Mouse (Mus musculus) liver, embryonic 14.5 days (tissue): ENCODE results near the gene Vmn2r92. TPM values are rescaled to one million over a fixed set of nuclear protein-coding genes. Genes with fewer than 3 reads are reported as not detected.

Experiments used
- ATAC-seq: fragments of 200-750 bp; cut with Nextera tagmentation; 2 replicates; pipeline ENCODE4 v1.8.0; 2017; ENCODE audit warnings: moderate number of reproducible peaks, mild to moderate bottlenecking, moderate library complexity; ENCODE audit not compliant: insufficient read depth
- DNase-seq, 3 experiments: peaks; one replicate each; pipeline ENCODE4 v3.0.0-alpha.2; 2012 to 2013; ENCODE audit warnings: low read depth in 3 of 3, low spot score in 3 of 3
- H3K27ac ChIP-seq: fragments of 300-500 bp; sonication (generic); 2 replicates; pipeline ENCODE4 v1.5.1; 2014; ENCODE audit warnings: moderate library complexity, mild to moderate bottlenecking, control low read depth, inconsistent platforms
- H3K27me3 ChIP-seq: fragments of 300-500 bp; sonication (generic); 2 replicates; pipeline ENCODE4 v1.6.1; 2014; ENCODE audit warnings: mild to moderate bottlenecking, low read length, moderate library complexity; ENCODE audit not compliant: control insufficient read depth, insufficient read depth
- H3K36me3 ChIP-seq: fragments of 300-500 bp; sonication (generic); replicated peaks from 2 replicates; pipeline ENCODE4 v1.6.1; 2014; ENCODE audit warnings: low read depth; ENCODE audit not compliant: control insufficient read depth, insufficient read depth
- H3K4me1 ChIP-seq, 2 experiments: fragments of 200-500 bp in 1 of 2; fragments of 300-500 bp in 1 of 2; sonication (generic) in 1 of 2; replicated peaks; 2 replicates each; pipeline ENCODE4 v1.6.1; 2012 to 2014; ENCODE audit warnings: antibody characterized with exemption in 1 of 2, inconsistent platforms in 1 of 2, low read length in 1 of 2; ENCODE audit not compliant: control insufficient read depth in 2 of 2, insufficient read depth in 2 of 2
- H3K4me2 ChIP-seq: fragments of 300-500 bp; sonication (generic); 2 replicates; pipeline ENCODE4 v1.6.1; 2014; ENCODE audit warnings: low read depth, mild to moderate bottlenecking, control low read depth, moderate library complexity
- H3K4me3 ChIP-seq, 2 experiments: fragments of 200-500 bp in 1 of 2; fragments of 300-500 bp in 1 of 2; sonication (generic) in 1 of 2; 2 replicates each; pipeline ENCODE4 v1.5.1; 2012 to 2014; ENCODE audit warnings: low read depth in 2 of 2, low read length in 2 of 2, mild to moderate bottlenecking in 2 of 2, control low read depth in 1 of 2, inconsistent platforms in 1 of 2, moderate library complexity in 1 of 2; ENCODE audit not compliant: insufficient read depth in 1 of 2
- H3K9ac ChIP-seq: fragments of 300-500 bp; sonication (generic); replicated peaks from 2 replicates; pipeline ENCODE4 v1.6.1; 2014; ENCODE audit warnings: mild to moderate bottlenecking, control low read depth, moderate library complexity
- H3K9me3 ChIP-seq: fragments of 300-500 bp; sonication (generic); 2 replicates; pipeline ENCODE4 v1.6.1; 2016; ENCODE audit warnings: low read length, mixed read lengths; ENCODE audit not compliant: control insufficient read depth
- CTCF ChIP-seq: IDR thresholded peaks from 2 replicates; pipeline ENCODE4 v1.5.1; 2016; ENCODE audit warnings: antibody characterized with exemption, low read depth, control low read depth
- EP300 ChIP-seq: IDR thresholded peaks from 2 replicates; pipeline ENCODE4 v1.6.1; 2016; ENCODE audit warnings: antibody characterized with exemption, low read depth
- WGBS: fragments of 180-500 bp; shearing (Covaris S2); extraction: QIAGEN DNeasy Blood & Tissue Kit; methylation state at CpG from one replicate; pipeline ENCODE4 v1.1.7; 2014; ENCODE audit not compliant: insufficient replicate concordance; 5-methylcytosine and 5-hydroxymethylcytosine counted together
- polyA plus RNA-seq, 2 experiments: library from polyadenylated mRNA; depleted of rRNA in 1 of 2; stranded (reverse) in 1 of 2; unstranded in 1 of 2; fragments of >200 nt; fragmentation: Nextera tagmentation in 1 of 2; extraction: Ambion mirVana in 1 of 2; gene quantifications; 2 replicates each; pipeline versions ENCODE4 v1.2.1 to v1.2.3; 2012 to 2014

Vmn2r92 gene
- polyA plus RNA-seq, 2 experiments, result not detected

DNA sequence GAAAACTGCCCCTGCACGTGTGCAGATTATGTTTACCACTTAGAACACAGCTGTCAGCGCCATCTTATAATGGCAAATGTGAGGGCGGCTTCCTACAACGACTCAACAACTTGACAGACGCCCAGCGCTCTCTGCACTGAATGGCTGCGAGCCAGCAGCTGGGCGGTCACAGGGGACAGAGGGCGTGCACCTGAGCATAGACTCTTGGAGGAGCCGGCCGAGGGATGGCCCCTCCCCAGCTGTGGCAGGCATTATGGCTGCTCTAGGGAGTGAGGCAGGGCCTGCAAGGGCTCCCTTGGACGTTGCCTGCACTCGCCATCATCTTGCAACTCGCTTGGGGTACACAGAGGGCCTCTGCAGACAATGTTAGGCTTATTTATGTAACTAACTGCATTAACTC lies 85.2 kb downstream of the Vmn2r92 start:
- H3K27me3 ChIP-seq, result no peaks in the 10 kb centered on the region
- no peak overlapping the region for H3K9ac ChIP-seq
- ATAC-seq (no peak), DNase-seq (no peak)
- no peak overlapping the region for H3K4me3 ChIP-seq
- H3K4me2 ChIP-seq, result no peak overlapping the region
- no peaks in the 10 kb centered on the region for H3K9me3 ChIP-seq
- no peak for TF ChIP-seq EP300
- TF ChIP-seq CTCF, result no peak
- no peak overlapping the region for H3K27ac ChIP-seq
- 62% methylated on average over 13 of the region's 14 CpGs for WGBS
- no peaks in the 10 kb centered on the region for H3K4me1 ChIP-seq
- H3K36me3 ChIP-seq, result no peaks in the 10 kb centered on the region

Other genes with a start within 250 kb of the Vmn2r92 start
- gene Fpr-rs4, start 130.2 kb upstream of the Vmn2r92 start, polyA plus RNA-seq (2012; rRNA removed), result not detected in 2 replicates
- gene Fpr-rs4, start 130.2 kb upstream of the Vmn2r92 start, polyA plus RNA-seq (2014; fragmentation: Nextera tagmentation; extraction: Ambion mirVana), result not detected in 2 replicates
- gene Vmn2r124, start 102.5 kb upstream of the Vmn2r92 start, polyA plus RNA-seq (2012; rRNA removed), result not detected in 2 replicates
- gene Vmn2r124, start 102.5 kb upstream of the Vmn2r92 start, polyA plus RNA-seq (2014; fragmentation: Nextera tagmentation; extraction: Ambion mirVana), result not detected in 2 replicates
- not detected in 2 replicates for gene Vmn2r91, start 66.9 kb upstream of the Vmn2r92 start, polyA plus RNA-seq (2012; rRNA removed)
- not detected in 2 replicates for gene Vmn2r91, start 66.9 kb upstream of the Vmn2r92 start, polyA plus RNA-seq (2014; fragmentation: Nextera tagmentation; extraction: Ambion mirVana)
- not detected in 2 replicates for gene Vmn2r94, start 125.9 kb downstream of the Vmn2r92 start, polyA plus RNA-seq (2012; rRNA removed)
- not detected in 2 replicates for gene Vmn2r94, start 125.9 kb downstream of the Vmn2r92 start, polyA plus RNA-seq (2014; fragmentation: Nextera tagmentation; extraction: Ambion mirVana)
- not detected in 2 replicates for gene Vmn2r93, start 146.2 kb downstream of the Vmn2r92 start, polyA plus RNA-seq (2012; rRNA removed)
- not detected in 2 replicates for gene Vmn2r93, start 146.2 kb downstream of the Vmn2r92 start, polyA plus RNA-seq (2014; fragmentation: Nextera tagmentation; extraction: Ambion mirVana)